Mouse (Mus musculus): Measurements from ENCODE around the gene Wdr35. TPM values are rescaled to one million over a fixed set of nuclear protein-coding genes. Genes with fewer than 3 reads are reported as not detected.
A peak's percentile ranks its signal among the peaks of the same experiment; 100 is the strongest.

The Wdr35 gene
- polyA plus RNA-seq, 1 experiment from 2014 or later = 19.9 TPM

DNA sequence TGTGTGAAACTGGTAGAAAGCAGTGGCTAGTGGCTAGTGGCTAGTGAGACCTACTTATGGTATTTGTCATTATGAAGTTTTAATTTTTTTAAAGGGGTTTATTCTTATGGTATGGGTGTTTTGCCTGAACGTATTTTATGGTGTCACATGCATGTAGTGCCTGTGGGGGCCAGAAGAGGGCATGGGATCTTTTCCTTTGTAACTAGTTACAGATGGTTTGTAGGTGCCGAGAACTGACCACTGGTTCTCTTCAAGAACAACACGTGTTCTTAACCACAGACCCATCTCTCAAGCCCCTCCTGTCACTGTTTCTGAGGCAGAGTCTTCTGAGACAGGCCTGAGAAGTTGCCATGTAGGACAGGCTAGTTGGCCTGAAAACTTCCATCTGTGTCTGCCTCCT lies 1.4 kb downstream of the Wdr35 start:
- H3K27me3 ChIP-seq (replicated peaks; ENCODE audit: control insufficient read depth, insufficient read depth, low read length) = no peaks in the 10 kb centered on the region
- DNase-seq (ENCODE audit: low spot score) (no peak), ATAC-seq (ENCODE audit: low read depth) (no peak)
- H3K9ac ChIP-seq (ENCODE audit: low read depth, low read length) = no peak overlapping the region
- WGBS = 81% methylated on average over 3 of the region's 3 CpGs
- H3K4me2 ChIP-seq (ENCODE audit: low read depth, low read length) = peak overlapping the region; percentile 73; the same call in 1 of the 2 replicates
- no peak overlapping the region for H3K4me3 ChIP-seq (ENCODE audit: low read depth, low read length)
- peaks cover 8% of the 10 kb centered on the region for H3K36me3 ChIP-seq (ENCODE audit: control insufficient read depth, insufficient read depth, low read length)
- peaks cover 4% of the 10 kb centered on the region for H3K4me1 ChIP-seq (ENCODE audit: control insufficient read depth, insufficient read depth, low read length)
- no peaks in the 10 kb centered on the region for H3K9me3 ChIP-seq (ENCODE audit: control insufficient read depth, low read length)
- no peak overlapping the region for H3K27ac ChIP-seq (replicated peaks; ENCODE audit: low read depth, low read length)

DNA sequence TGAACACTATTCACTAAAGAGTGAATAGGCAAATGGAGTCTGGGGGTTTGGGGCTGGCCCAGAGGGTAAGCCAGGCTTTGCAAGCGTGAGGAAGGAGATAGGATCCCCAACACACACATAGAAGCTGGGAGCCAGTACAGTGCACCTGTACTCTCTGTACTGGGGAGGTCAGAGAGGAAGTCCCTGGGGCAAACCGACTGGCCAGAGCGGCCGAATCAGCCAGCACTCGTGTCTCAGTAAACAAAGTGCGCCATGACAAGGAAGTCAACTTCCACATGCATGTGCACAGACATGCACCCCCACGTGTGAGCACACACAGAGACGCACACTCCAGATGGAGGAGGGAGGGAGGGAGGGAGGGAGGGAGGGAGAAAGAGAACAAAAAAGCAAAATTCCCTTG lies 19.5 kb downstream of the Wdr35 start:
- Histone ChIP-seq H3K27ac (replicated peaks; ENCODE audit: low read depth, low read length) (no peak overlapping the region), H3K4me3 (ENCODE audit: low read depth, low read length) (no peak overlapping the region), H3K9me3 (ENCODE audit: control insufficient read depth, low read length) (no peaks in the 10 kb centered on the region), H3K4me2 (ENCODE audit: low read depth, low read length) (no peak overlapping the region), H3K36me3 (ENCODE audit: control insufficient read depth, insufficient read depth, low read length) (peaks cover 22% of the 10 kb centered on the region; the same call in 1 of the 2 replicates), H3K9ac (ENCODE audit: low read depth, low read length) (no peak overlapping the region), H3K27me3 (replicated peaks; ENCODE audit: control insufficient read depth, insufficient read depth, low read length) (no peaks in the 10 kb centered on the region), H3K4me1 (ENCODE audit: control insufficient read depth, insufficient read depth, low read length) (no peaks in the 10 kb centered on the region)
- ATAC-seq (ENCODE audit: low read depth) = no peak
- WGBS = 67% methylated on average over 8 of the region's 8 CpGs
- DNase-seq (ENCODE audit: low spot score) = no peak

DNA sequence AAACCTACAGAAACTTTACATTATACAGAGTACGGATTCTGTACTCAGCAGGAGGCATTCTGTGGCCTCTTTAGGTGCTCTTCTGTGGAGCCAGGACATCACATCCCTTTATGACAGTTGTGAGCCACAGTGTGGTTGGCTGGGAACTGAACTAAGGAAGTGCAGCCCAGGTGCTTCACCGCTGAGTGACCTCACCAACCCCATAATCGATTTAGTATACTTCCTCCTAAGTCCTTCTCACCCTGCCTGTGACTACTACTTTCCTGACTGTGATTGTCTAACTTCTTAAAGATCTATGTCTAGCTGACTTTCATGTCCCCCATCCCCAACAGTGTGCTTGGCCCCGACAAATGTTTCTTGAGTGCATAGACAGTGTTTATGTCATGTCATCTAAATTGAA lies 24.6 kb downstream of the Wdr35 start:
- Histone ChIP-seq H3K36me3 (ENCODE audit: control insufficient read depth, insufficient read depth, low read length) (peaks cover 20% of the 10 kb centered on the region; the same call in 1 of the 2 replicates), H3K4me3 (ENCODE audit: low read depth, low read length) (no peak overlapping the region), H3K4me2 (ENCODE audit: low read depth, low read length) (no peak overlapping the region), H3K9ac (ENCODE audit: low read depth, low read length) (no peak overlapping the region), H3K4me1 (ENCODE audit: control insufficient read depth, insufficient read depth, low read length) (no peaks in the 10 kb centered on the region), H3K27ac (replicated peaks; ENCODE audit: low read depth, low read length) (no peak overlapping the region), H3K27me3 (replicated peaks; ENCODE audit: control insufficient read depth, insufficient read depth, low read length) (no peaks in the 10 kb centered on the region), H3K9me3 (ENCODE audit: control insufficient read depth, low read length) (no peaks in the 10 kb centered on the region)
- no peak for ATAC-seq (ENCODE audit: low read depth)
- 86% methylated on average over 4 of the region's 4 CpGs for WGBS
- DNase-seq (ENCODE audit: low spot score) = no peak

DNA sequence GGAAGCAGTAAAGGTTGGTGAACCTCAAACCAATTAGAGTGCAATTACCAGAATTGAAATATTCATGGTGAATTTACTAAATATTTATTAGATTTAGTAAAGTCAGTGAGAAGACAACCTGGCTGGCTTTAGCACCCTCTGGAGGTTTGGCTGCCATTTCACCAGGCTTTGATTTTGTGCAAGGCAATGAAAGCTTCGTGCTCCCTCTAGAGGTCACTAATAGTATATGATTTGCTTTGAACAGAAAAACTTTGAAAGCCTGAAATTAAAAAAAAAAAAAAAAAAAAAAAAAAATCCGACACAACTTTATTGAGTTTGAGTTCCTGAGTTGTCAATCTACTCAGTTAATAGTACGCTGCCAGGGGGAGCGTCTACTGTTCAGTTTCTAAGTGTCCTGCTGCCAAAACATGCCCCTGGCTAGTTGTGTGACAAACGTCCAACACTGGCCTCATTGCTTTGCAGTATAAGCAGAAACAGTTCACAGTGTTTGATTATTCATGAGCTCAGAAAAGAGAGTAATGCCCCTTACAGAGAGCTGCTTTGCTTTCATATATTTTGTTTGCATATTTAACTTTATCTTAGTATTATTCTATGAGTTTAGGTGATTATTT lies 28.5 kb downstream of the Wdr35 start:
- peak; percentile 57; the same call in 1 of the 2 replicates for ATAC-seq (ENCODE audit: low read depth)
- 18% methylated on average over 5 of the region's 5 CpGs for WGBS
- no peaks in the 10 kb centered on the region for H3K27me3 ChIP-seq (replicated peaks; ENCODE audit: control insufficient read depth, insufficient read depth, low read length)
- 0 out of 2 replicates have a peak overlapping the region, but pooled peaks have one; percentile 33 for H3K4me2 ChIP-seq (ENCODE audit: low read depth, low read length)
- peaks cover 11% of the 10 kb centered on the region for H3K36me3 ChIP-seq (ENCODE audit: control insufficient read depth, insufficient read depth, low read length)
- H3K9me3 ChIP-seq (ENCODE audit: control insufficient read depth, low read length) = no peaks in the 10 kb centered on the region
- no peaks in the 10 kb centered on the region for H3K4me1 ChIP-seq (ENCODE audit: control insufficient read depth, insufficient read depth, low read length)
- H3K9ac ChIP-seq (ENCODE audit: low read depth, low read length) = 0 out of 2 replicates have a peak overlapping the region, but pooled peaks have one; percentile 31
- DNase-seq (ENCODE audit: low spot score) = peak; percentile 94
- no peak overlapping the region for H3K4me3 ChIP-seq (ENCODE audit: low read depth, low read length)
- no peak overlapping the region for H3K27ac ChIP-seq (replicated peaks; ENCODE audit: low read depth, low read length)

DNA sequence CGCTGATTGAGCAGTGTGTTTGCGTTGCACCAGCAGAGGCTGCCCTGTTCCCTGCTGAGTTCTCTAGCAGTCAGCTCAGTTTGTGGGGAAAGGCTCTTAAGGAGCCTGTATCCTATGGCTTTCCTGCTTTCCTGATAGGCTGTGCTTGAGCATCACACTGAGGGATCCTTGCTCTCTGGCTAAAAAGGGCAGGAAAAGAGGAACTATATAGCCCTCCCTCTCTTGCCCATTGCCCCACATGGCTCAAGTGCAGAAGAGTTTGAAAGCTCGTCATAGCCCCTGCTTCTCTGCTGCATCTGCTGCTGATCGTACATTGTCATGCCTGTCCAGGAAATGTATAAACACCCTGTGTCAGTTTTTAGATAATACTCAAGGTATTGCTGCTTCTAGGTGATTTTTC lies 33.5 kb downstream of the Wdr35 start:
- peaks cover 10% of the 10 kb centered on the region for H3K36me3 ChIP-seq (ENCODE audit: control insufficient read depth, insufficient read depth, low read length)
- ATAC-seq (ENCODE audit: low read depth) (no peak), DNase-seq (ENCODE audit: low spot score) (no peak)
- no peak overlapping the region for H3K27ac ChIP-seq (replicated peaks; ENCODE audit: low read depth, low read length)
- H3K4me2 ChIP-seq (ENCODE audit: low read depth, low read length) = no peak overlapping the region
- no peak overlapping the region for H3K9ac ChIP-seq (ENCODE audit: low read depth, low read length)
- no peak overlapping the region for H3K4me3 ChIP-seq (ENCODE audit: low read depth, low read length)
- H3K4me1 ChIP-seq (ENCODE audit: control insufficient read depth, insufficient read depth, low read length) = no peaks in the 10 kb centered on the region
- WGBS = 58% methylated on average over 4 of the region's 4 CpGs
- no peaks in the 10 kb centered on the region for H3K9me3 ChIP-seq (ENCODE audit: control insufficient read depth, low read length)
- no peaks in the 10 kb centered on the region for H3K27me3 ChIP-seq (replicated peaks; ENCODE audit: control insufficient read depth, insufficient read depth, low read length)

DNA sequence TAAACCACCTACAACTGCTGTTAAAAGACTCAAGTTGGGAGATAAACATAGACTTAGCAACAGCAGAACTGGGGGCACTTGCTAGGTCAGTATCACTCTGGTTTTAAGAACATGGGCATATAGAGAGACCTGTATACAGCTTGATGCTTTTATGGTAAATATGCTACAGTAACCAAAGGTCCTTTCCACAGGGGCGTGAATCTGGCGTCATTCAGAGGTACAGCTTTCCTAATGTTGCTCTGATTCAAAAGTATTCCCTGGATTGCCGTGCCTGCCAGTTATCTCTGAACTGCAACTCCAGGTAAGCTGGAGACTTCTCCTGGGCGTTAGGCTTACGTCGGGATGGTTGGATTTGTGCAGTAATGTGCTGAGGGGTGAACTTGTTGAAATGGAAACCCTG lies 34.1 kb downstream of the Wdr35 start:
- Histone ChIP-seq H3K9ac (ENCODE audit: low read depth, low read length) (no peak overlapping the region), H3K27ac (replicated peaks; ENCODE audit: low read depth, low read length) (no peak overlapping the region), H3K4me3 (ENCODE audit: low read depth, low read length) (no peak overlapping the region), H3K9me3 (ENCODE audit: control insufficient read depth, low read length) (no peaks in the 10 kb centered on the region), H3K4me1 (ENCODE audit: control insufficient read depth, insufficient read depth, low read length) (no peaks in the 10 kb centered on the region), H3K36me3 (ENCODE audit: control insufficient read depth, insufficient read depth, low read length) (peaks cover 15% of the 10 kb centered on the region), H3K4me2 (ENCODE audit: low read depth, low read length) (no peak overlapping the region), H3K27me3 (replicated peaks; ENCODE audit: control insufficient read depth, insufficient read depth, low read length) (no peaks in the 10 kb centered on the region)
- DNase-seq (ENCODE audit: low spot score) = no peak
- no peak for ATAC-seq (ENCODE audit: low read depth)
- WGBS = 83% methylated on average over 6 of the region's 6 CpGs

DNA sequence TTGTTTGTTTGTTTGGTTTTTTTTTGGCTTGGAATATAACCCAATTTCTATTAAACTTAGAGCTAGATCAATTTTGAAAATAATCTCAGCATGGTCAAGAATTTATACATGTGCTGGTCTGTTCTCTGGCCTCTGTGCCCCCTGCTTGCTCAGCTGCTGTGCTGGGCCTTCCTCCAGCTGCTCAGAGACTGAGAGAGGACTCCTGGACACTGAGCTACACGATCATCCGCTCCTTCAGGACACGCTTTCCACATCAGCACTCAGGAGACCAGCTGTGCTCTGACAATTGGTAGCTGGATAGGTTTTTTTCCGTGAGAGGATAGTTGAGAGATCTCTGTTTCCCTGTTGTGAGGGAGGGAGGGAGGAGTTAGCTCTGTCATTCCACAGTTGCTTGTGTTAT lies 36.6 kb downstream of the Wdr35 start:
- H3K4me3 ChIP-seq (ENCODE audit: low read depth, low read length) = no peak overlapping the region
- ATAC-seq (ENCODE audit: low read depth) (no peak), DNase-seq (ENCODE audit: low spot score) (no peak)
- WGBS = 64% methylated on average over 4 of the region's 4 CpGs
- H3K27ac ChIP-seq (replicated peaks; ENCODE audit: low read depth, low read length) = no peak overlapping the region
- H3K9me3 ChIP-seq (ENCODE audit: control insufficient read depth, low read length) = no peaks in the 10 kb centered on the region
- no peak overlapping the region for H3K9ac ChIP-seq (ENCODE audit: low read depth, low read length)
- no peaks in the 10 kb centered on the region for H3K4me1 ChIP-seq (ENCODE audit: control insufficient read depth, insufficient read depth, low read length)
- no peak overlapping the region for H3K4me2 ChIP-seq (ENCODE audit: low read depth, low read length)
- H3K27me3 ChIP-seq (replicated peaks; ENCODE audit: control insufficient read depth, insufficient read depth, low read length) = no peaks in the 10 kb centered on the region
- H3K36me3 ChIP-seq (ENCODE audit: control insufficient read depth, insufficient read depth, low read length) = peaks cover 18% of the 10 kb centered on the region

DNA sequence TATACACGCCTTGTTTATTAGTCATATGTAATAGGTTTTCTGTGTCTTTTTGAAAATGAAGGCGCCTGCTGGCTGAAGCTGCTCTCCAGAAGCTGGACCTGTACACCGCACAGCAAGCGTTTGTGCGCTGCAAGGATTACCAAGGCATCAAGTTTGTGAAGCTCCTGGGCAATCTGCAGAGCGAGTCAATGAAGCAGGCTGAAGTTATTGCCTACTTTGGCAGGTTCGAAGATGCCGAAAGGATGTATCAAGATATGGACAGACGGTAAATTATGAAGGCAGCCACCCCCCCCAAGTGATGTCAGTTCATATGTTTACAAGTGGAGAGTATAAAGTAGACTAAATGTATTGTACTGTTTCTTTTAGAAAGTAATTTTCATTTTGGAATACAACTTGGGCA lies 42.7 kb downstream of the Wdr35 start:
- 93% methylated on average over 9 of the region's 9 CpGs for WGBS

DNA sequence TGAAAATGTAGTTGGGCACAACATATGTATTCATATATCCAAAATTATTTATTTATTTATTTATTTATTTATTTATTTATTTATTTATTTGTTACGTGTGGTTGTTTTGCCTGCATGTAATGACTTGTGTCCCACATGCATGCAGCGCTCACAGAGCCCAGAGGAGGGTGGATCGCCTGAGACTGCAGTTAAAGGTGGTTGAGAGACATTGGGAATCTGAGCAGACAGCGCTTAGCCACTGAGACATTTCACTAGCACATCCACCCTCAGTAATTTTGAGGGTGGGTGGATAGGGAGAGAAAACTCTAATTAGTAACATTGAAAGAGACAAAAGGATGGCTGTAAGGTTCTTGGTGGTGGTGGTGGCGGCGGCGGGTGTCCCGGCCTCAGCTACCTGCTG lies 46.7 kb downstream of the Wdr35 start:
- WGBS = 94% methylated on average over 8 of the region's 8 CpGs

More for the DNA sequence above, 42.7 kb downstream of the Wdr35 start:
- Histone ChIP-seq H3K9me3 (ENCODE audit: control insufficient read depth, low read length) (no peaks in the 10 kb centered on the region), H3K4me3 (ENCODE audit: low read depth, low read length) (no peak overlapping the region), H3K27ac (replicated peaks; ENCODE audit: low read depth, low read length) (no peak overlapping the region), H3K9ac (ENCODE audit: low read depth, low read length) (no peak overlapping the region), H3K4me2 (ENCODE audit: low read depth, low read length) (no peak overlapping the region), H3K4me1 (ENCODE audit: control insufficient read depth, insufficient read depth, low read length) (no peaks in the 10 kb centered on the region), H3K27me3 (replicated peaks; ENCODE audit: control insufficient read depth, insufficient read depth, low read length) (no peaks in the 10 kb centered on the region), H3K36me3 (ENCODE audit: control insufficient read depth, insufficient read depth, low read length) (peaks cover 36% of the 10 kb centered on the region)
- DNase-seq (ENCODE audit: low spot score) (no peak), ATAC-seq (ENCODE audit: low read depth) (no peak)

More for the DNA sequence above, 46.7 kb downstream of the Wdr35 start:
- DNase-seq (ENCODE audit: low spot score) (no peak), ATAC-seq (ENCODE audit: low read depth) (no peak)
- H3K9me3 ChIP-seq (ENCODE audit: control insufficient read depth, low read length) = no peaks in the 10 kb centered on the region
- H3K9ac ChIP-seq (ENCODE audit: low read depth, low read length) = no peak overlapping the region
- no peak overlapping the region for H3K4me3 ChIP-seq (ENCODE audit: low read depth, low read length)
- no peak overlapping the region for H3K27ac ChIP-seq (replicated peaks; ENCODE audit: low read depth, low read length)
- no peaks in the 10 kb centered on the region for H3K27me3 ChIP-seq (replicated peaks; ENCODE audit: control insufficient read depth, insufficient read depth, low read length)
- H3K36me3 ChIP-seq (ENCODE audit: control insufficient read depth, insufficient read depth, low read length) = peaks cover 39% of the 10 kb centered on the region; the same call in 1 of the 2 replicates
- no peak overlapping the region for H3K4me2 ChIP-seq (ENCODE audit: low read depth, low read length)
- no peaks in the 10 kb centered on the region for H3K4me1 ChIP-seq (ENCODE audit: control insufficient read depth, insufficient read depth, low read length)
